Mouse (Mus musculus) MEL (cell line): Measurements from ENCODE around the gene Ppp6r2.

ENCODE experiments used
- NRF1 ChIP-seq: IDR thresholded peaks from 2 replicates; pipeline ENCODE4 v1.6.1; 2014; ENCODE audit warnings: low read depth, mild to moderate bottlenecking, inconsistent platforms, low read length, improper control_type of control experiment, moderate library complexity; ENCODE audit not compliant: poor library complexity, insufficient read depth, severe bottlenecking
- POLR2A ChIP-seq, 2 experiments: IDR thresholded peaks; 2 replicates each; pipeline ENCODE4 v1.6.1; 2011 to 2012; ENCODE audit warnings: low read length in 2 of 2, mild to moderate bottlenecking in 2 of 2, control low read depth in 1 of 2, improper control_type of control experiment in 1 of 2, low read depth in 1 of 2, moderate library complexity in 1 of 2; ENCODE audit not compliant: control insufficient read depth in 1 of 2, insufficient read depth in 1 of 2, poor library complexity in 1 of 2

- no peak for TF ChIP-seq POLR2A (IDR thresholded peaks at IDR 0.05; ENCODE audit: control insufficient read depth in 1 of 2, insufficient read depth in 1 of 2, low read depth in 1 of 2, low read length in 2 of 2, poor library complexity in 1 of 2)
- no peak for TF ChIP-seq NRF1
These were observed 1.1 kb downstream of the Ppp6r2 start for GRCm38 (mm10) chr15:89212495-89212894.
